Mouse (Mus musculus): ENCODE measurements at regions not wholly inside any gene's neighbourhood (a gene's known extent, or its start where the extent isn't known, plus 50 kb on each side); places are given as distances from the start of the nearest gene placed in this dataset.

- no peak for DNase-seq (ENCODE audit: low read depth, low spot score)
These were observed 451.3 kb upstream of the Cdh4 start for GRCm38 (mm10) chr2:178990959-178991358.

- no peak for DNase-seq (ENCODE audit: low read depth, low spot score)
These were observed 449.7 kb upstream of the Cdh4 start for GRCm38 (mm10) chr2:178992334-178993116.

GRCm38 (mm10) chr2:178997921-178998320 is 444.3 kb upstream of the Cdh4 start:
- DNase-seq (ENCODE audit: low read depth, low spot score) = no peak

- DNase-seq (ENCODE audit: low read depth, low spot score) = no peak
These were observed 441.7 kb upstream of the Cdh4 start for GRCm38 (mm10) chr2:179000448-179001081.

GRCm38 (mm10) chr2:179007766-179008165 is 434.5 kb upstream of the Cdh4 start:
- DNase-seq (ENCODE audit: low read depth, low spot score) = no peak

- DNase-seq (ENCODE audit: low read depth, low spot score) = no peak
These were observed 428.2 kb upstream of the Cdh4 start for GRCm38 (mm10) chr2:179013891-179014593.

- DNase-seq (ENCODE audit: low read depth, low spot score) = peak; percentile 39
These were observed 419.5 kb upstream of the Cdh4 start for GRCm38 (mm10) chr2:179022675-179023194.

GRCm38 (mm10) chr2:179024225-179024624 is 418.0 kb upstream of the Cdh4 start:
- no peak for DNase-seq (ENCODE audit: low read depth, low spot score)

GRCm38 (mm10) chr2:179033171-179033570 is 409.1 kb upstream of the Cdh4 start:
- no peak for DNase-seq (ENCODE audit: low read depth, low spot score)

GRCm38 (mm10) chr2:179035446-179035845 is 406.8 kb upstream of the Cdh4 start:
- peak; percentile 55 for DNase-seq (ENCODE audit: low read depth, low spot score)

GRCm38 (mm10) chr2:179039697-179040096 is 402.5 kb upstream of the Cdh4 start:
- DNase-seq (ENCODE audit: low read depth, low spot score) = peak; percentile 61

GRCm38 (mm10) chr2:179043671-179044070 is 398.6 kb upstream of the Cdh4 start:
- peak; percentile 43 for DNase-seq (ENCODE audit: low read depth, low spot score)

GRCm38 (mm10) chr2:179045361-179045760 is 396.9 kb upstream of the Cdh4 start:
- DNase-seq (ENCODE audit: low read depth, low spot score) = no peak

- DNase-seq (ENCODE audit: low read depth, low spot score) = peak; percentile 51
These were observed 387.8 kb upstream of the Cdh4 start for GRCm38 (mm10) chr2:179054441-179054840.

- DNase-seq (ENCODE audit: low read depth, low spot score) = no peak
These were observed 377.6 kb upstream of the Cdh4 start for GRCm38 (mm10) chr2:179064616-179065015.

GRCm38 (mm10) chr2:179069520-179069919 is 372.7 kb upstream of the Cdh4 start:
- DNase-seq (ENCODE audit: low read depth, low spot score) = no peak

- DNase-seq (ENCODE audit: low read depth, low spot score) = peak; percentile 39
These were observed 371.9 kb upstream of the Cdh4 start for GRCm38 (mm10) chr2:179070346-179070745.

GRCm38 (mm10) chr2:179080462-179081274 is 361.6 kb upstream of the Cdh4 start:
- DNase-seq (ENCODE audit: low read depth, low spot score) = no peak

GRCm38 (mm10) chr2:179086915-179087314 is 355.3 kb upstream of the Cdh4 start:
- no peak for DNase-seq (ENCODE audit: low read depth, low spot score)

GRCm38 (mm10) chr2:179091480-179091879 is 350.8 kb upstream of the Cdh4 start:
- DNase-seq (ENCODE audit: low read depth, low spot score) = no peak

GRCm38 (mm10) chr2:179093996-179094395 is 348.2 kb upstream of the Cdh4 start:
- DNase-seq (ENCODE audit: low read depth, low spot score) = peak; percentile 60

All from brain, adult 2 months (tissue).